Mouse (Mus musculus) E14TG2a.4 (cell line): ENCODE results near the gene Prickle2.

Source experiments
- CTCF ChIP-seq: conservative IDR thresholded peaks from 2 replicates; pipeline ENCODE4 v1.5.1; 2014; ENCODE audit warnings: low read length
- POU5F1 ChIP-seq: IDR thresholded peaks from 2 replicates; pipeline ENCODE4 v1.6.1; 2014; ENCODE audit warnings: low read length, borderline replicate concordance

- TF ChIP-seq CTCF = no peak
- TF ChIP-seq POU5F1 = no peak
These were observed 224.8 kb downstream of the Prickle2 start for GRCm38 (mm10) chr6:92480941-92481689.
